Mouse (Mus musculus): ENCODE results near the gene Nt5m. TPM values are rescaled to one million over a fixed set of nuclear protein-coding genes. Genes with fewer than 3 reads are reported as not detected.

The Nt5m gene
- total RNA-seq, 1 experiment from 2014 or later = 28.9 TPM

DNA sequence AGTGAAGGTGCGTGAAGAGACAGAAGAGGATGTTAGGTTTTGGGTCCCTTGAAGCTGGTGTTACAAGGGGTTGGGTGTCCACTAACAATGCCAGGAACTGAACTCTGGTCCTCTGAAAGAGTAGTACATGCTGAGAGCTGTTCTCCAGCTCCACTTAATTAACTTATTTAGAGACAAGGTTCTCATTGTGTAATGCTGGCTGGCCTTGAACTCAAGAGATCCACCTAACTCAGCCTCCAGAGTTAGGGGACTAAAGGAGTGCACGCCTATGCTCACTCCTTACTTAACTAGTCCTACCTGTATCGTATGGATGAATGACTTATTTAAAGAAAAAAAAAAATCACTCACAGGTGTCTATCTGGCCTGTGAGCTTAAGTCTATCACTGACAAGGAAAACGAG is 821 bp upstream of the Nt5m start:
- DNase-seq = no peak

GRCm38 (mm10) chr11:59839459-59840126 is 346 bp downstream of the Nt5m start, which contains the start of gene Cops3:
Gene Cops3 (minus strand): TSS chr11:59839838.
- peak; percentile 98 for DNase-seq

GRCm38 (mm10) chr11:59846311-59846710 is 7.1 kb downstream of the Nt5m start:
- DNase-seq = no peak

DNA sequence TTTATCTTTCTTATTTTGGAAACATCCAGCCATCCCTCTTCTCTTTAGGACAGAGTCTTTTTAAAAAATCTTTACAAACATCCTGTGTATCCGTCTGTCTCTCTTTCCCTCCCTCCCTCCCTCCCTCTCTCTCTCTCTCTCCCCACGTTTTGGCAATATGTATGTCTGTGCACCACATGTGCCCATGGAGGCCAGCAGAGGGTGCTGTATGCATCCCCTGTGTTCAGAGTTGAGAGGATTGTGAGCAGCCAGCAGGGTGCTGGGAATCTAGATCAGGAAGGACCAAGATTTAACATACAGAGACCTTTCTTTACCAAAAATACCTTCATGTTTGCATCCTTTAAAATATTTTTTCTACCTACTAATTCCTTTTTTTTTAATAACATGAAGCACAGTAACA is 7.9 kb downstream of the Nt5m start:
- peak; percentile 72 for DNase-seq

GRCm38 (mm10) chr11:59847891-59848884 is 8.9 kb downstream of the Nt5m start:
- DNase-seq = peak; percentile 90

DNA sequence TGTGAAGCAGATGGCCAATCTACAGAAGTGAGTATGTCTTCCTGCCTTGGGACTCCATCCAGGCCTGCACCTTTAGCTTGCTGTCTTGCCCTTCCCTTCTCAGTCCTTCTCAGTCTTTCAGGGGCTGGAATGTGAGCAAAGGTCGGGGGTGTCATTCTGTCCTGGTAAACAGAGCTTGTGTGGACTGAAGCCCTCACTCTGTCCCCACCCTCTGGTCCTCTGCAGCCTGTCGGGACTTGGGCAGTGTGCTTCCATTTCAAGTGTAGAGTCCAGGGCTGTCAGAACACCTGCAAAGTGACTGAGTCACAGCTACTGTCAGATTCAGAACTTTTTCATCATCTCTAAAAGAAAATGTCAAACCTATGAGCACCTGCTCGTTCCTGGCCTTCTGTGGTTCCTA is 13.6 kb downstream of the Nt5m start:
- no peak for DNase-seq

DNA sequence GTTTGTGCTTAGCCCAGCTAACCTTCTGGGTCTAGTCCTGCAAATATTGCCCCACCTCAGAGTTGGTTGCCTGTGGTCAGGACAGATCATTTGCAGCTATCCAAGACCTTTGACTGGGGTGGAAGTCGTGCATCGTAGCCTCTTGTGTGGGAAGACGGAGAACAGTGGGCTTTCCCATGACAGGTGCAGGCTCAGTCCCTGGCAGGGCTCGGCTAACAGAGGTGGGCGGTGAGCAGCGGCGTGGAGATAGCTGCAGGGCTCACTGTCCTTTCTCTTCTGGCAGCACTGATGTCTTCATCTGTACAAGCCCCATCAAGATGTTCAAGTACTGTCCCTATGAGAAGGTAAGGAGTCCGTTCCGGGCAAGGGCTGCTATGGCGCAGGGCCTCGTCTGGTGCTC is 21.2 kb downstream of the Nt5m start:
- DNase-seq = no peak

DNA sequence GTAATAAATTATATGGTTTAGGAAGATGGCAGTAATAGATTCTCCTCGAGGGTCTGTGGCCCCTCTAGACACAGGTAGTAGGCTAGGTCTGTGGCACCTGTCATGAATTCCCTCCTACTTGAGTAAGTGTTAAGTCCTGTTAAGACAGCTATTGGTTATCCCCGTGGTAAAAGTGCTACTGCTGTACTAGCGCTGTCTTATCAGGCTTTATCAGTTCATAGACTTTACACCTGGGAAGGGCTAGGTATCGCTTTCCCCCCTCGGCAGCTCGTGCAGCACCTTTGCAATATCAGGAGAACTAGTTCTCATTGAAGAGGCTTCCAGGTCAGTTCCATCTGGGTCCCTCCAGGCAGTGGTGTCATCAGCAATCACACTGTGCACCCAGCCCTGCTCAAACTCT is 25.1 kb downstream of the Nt5m start:
- DNase-seq = no peak

GRCm38 (mm10) chr11:59872124-59872523 is 32.9 kb downstream of the Nt5m start:
- DNase-seq = no peak

DNA sequence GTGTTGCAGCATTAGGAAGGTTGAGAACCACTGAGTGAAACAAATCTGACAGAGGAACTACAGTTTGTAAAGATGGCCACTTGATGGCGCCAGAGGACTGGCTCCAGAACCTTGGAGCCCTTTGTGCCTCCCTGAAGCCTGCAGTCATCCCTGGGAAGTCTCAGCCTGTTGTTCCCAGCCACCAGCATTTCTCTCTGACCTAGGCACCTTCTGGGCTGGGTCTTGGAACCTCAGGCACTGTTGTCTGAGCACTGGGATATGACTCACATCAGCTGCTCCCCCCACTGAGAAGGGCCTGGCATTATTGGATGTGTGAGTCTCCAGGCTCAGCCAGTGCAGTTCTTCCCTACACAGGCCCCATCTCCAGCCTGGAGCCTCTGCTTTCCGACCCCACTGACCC is 40.8 kb downstream of the Nt5m start:
- DNase-seq = peak; percentile 90

GRCm38 (mm10) chr11:59885217-59885986 is 46.2 kb downstream of the Nt5m start:
- DNase-seq = peak; percentile 66

DNA sequence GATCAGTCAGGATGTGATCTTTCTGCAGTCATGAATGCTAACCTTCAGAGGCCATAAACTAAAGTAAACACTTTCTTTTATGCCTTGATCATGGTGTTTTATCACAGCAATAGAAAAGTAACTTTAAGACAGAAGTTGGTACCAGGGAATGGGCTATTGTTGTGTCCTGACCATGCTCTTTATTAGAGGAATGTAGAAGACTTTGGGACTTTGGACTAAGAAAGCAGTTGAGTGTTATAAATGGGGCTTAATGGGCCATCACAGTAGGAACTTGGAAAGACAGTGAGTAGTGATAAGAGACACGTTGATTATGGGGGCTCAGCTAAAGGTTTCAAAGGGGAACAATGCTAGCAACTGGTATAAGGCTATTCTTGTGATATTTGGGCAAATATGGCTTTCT is 47.7 kb downstream of the Nt5m start:
- DNase-seq = no peak

- peak; percentile 52 for DNase-seq
Observed at GRCm38 (mm10) chr11:59888151-59888550, 48.9 kb downstream of the Nt5m start.

DNA sequence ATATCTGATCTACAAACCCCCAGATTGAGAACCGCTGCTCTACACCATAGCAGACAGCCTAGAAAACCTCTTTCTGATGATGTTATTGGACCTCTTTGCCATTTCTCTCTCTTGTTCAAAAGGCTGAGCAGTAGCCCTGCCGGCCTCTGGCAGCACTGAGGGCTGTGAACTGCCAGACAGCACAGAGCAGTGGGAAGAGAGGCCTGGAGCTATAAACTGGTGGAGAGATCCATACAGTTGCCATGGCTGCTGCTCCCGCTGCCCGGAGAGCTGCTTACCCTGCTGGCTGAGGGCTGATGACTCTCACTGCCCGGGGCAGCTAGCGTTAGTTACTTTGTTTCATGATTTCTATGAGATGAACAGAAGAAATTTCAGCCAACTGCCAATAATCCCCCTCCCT is 52.6 kb downstream of the Nt5m start:
- no peak for DNase-seq

DNA sequence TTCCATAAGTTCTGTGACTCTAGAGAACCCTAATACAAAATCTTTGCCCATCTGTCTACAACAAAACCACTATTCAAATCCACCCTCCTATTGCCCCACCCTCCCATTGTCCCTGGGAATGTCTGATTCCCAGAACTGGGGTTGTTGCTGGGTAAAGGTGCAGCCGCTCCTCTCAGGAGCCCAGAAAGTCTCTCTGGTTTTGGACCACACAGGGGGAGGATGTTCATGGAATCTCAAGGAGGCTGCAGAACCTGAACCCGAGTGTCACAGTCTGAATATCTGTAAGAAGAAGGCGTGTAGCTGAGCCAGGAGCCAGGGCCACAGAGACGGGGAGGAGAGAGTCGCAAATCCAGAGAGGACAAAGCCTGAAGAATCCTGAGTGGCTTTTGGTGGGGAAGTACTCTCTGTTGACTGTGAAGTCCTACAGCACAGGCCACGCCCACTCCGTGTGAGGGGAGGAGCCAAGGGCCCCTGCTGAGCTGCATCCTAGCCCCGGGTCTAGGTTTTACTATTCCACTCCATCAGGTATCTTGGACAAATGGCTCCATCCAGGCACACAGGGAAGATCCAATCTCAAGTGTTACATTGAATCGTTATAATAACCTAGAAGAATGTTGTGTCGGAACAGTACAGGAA is 54.0 kb downstream of the Nt5m start:
- no peak for DNase-seq

GRCm38 (mm10) chr11:59894916-59895315 is 55.7 kb downstream of the Nt5m start:
- DNase-seq = no peak

DNA sequence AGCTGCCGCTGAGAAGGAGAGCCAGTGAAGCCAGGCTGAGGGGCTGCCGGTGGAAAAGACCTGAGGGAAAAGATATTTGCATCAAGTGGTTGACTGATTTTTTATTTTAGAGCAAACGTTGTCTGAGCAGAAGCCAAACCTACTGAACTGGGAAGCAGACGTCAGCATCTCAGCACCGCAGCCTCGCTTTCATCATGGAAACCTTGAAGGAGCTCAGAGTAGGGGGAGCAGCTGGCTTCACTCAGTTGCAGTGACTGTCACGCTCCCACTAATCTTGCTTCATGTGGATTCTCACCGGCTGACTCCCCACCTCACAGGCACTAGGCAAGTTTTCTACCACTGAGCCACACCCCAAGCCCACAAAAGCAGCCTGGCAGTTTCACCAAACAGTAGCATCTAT is 56.1 kb downstream of the Nt5m start:
- no peak for DNase-seq

DNA sequence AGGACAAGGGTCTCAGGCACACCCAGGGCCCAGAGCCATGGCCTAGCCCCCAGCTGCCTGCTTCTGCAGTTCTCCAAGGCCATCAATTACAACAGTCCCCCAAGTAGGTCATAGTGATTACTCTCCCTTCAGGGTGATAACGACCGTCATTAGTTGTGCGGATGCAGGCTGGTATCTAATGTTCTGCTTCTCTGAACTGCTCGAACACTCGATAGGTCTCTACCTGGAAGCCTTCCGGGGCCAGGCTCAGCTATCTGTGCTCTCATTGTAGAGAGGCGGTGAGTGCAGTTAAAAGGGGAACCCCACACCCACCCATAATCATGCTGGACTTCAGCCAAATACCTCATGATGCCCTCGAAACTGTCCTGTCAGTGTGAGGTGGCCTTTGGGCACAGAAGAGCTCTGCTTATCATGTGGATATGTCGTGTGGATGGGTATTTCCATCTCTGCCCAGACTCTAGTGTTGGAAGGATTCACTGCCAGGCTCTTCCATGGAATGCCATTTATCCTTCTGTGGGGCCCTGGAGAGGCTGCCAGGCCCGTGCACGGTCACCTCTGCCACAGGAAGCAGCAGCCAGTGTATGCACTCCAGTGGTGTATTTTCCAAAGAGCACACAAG is 58.8 kb downstream of the Nt5m start:
- no peak for DNase-seq

DNA sequence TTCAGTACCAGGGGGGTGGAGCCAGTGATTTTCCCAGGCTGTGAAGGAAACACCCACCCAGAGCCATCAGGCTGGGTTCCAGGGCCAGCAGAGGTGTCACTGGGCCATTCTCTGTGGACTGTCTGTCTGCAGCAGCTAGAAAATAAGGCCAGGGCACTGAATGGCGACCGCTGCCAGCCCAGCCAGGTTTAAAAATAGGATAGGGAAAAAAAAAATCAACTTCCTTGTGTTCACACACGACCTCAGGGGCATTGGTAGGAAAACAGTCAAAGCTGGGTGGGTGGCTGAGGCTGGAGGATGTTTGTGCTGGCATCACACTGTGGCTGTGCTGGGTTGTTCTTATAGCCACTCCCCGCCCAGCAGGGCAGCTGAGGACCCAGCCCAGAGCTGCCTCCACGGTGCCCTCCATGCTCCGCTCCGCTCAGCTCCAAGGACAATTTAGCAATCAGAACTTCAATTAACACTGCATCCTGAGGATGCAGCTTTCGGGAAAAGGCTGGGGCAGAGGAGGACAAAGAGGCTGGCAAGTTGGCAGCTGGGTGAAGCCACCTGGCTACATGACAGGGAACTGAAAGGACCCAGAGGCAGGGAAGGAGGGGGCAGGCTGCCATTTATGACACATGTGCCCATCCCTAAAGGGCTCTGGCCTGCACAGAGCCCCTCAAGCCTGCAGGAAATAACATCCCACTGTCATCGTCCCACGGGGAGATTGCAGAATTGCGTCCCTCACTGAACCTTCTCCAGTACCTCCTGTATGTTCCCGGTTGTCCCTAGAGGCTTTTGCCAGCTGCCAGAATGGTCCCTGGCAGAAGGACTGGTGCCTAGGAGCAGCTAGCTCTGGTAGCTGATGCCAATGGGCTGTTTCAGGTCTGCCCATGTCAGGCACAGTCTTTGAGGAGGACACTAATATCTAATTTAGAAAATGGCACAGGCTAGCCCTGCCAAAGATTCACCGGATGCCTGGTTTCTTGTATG is 60.8 kb downstream of the Nt5m start:
- peak; percentile 76 for DNase-seq

GRCm38 (mm10) chr11:59900995-59901394 is 61.7 kb downstream of the Nt5m start:
- no peak for DNase-seq
